28 mouse cellular contexts compared by ENCODE assay signal in the genomic region with DNA sequence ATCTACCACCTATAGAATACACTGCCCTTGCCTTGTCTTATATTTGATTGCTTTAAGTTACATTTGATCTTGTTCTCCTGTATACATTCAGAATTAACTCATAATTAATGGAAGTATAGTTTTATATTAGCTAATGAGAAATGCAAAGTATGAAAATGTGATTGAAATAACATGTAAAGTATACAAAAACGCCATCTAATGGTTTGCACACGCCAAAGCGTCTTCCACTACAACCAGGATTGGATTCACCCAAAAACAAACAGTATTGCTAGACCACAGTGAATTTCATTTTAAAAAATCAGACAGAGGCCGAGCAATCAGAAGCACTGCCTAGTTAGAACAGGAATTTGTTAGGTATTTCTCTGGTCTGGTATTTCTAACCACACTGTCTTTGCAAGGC. TPM values are rescaled to one million over a fixed set of nuclear protein-coding genes. Genes with fewer than 3 reads are reported as not detected.
DNase-seq lines count a peak whose midpoint lies in the region; ATAC-seq and TF ChIP-seq lines count a peak whose summit lies in the region.
"Had no signal": no experiment of that assay in that cellular context is flagged by ENCODE, and none has a peak within 500 bp of the region (broad histone marks: within the 10 kb centered on the region; RNA-seq: fewer than 3 reads in every experiment).

No protein-coding gene starts in this region.

- POLR2A ChIA-PET in Patski (lab: Charles Lee): no interaction called here

- H3K9me3 ChIP-seq in hindbrain, postnatal 0 days (ENCODE audit: low read length): no peaks in the 10 kb centered on the region
- no peaks in the 10 kb centered on the region for H3K9me3 ChIP-seq in hindbrain, embryonic 11.5 days (ENCODE audit: control insufficient read depth, low read length)
- H3K9me3 ChIP-seq in lung, postnatal 0 days (ENCODE audit: low read length): no peaks in the 10 kb centered on the region
- no peaks in the 10 kb centered on the region for H3K9me3 ChIP-seq in stomach, postnatal 0 days (ENCODE audit: control insufficient read depth, low read length)
- H3K9me3 ChIP-seq: embryonic facial prominence, embryonic 15.5 days; forebrain, embryonic 13.5 days; heart, embryonic 12.5 days; limb, embryonic 12.5 days; liver, embryonic 15.5 days; lung, embryonic 15.5 days; midbrain, embryonic 12.5 days; neural tube, embryonic 15.5 days; stomach, embryonic 15.5 days had no signal

- TF ChIP-seq EP300 in lung, postnatal 0 days (IDR thresholded peaks at IDR 0.05): no peak
- no peak for TF ChIP-seq EP300 in stomach, postnatal 0 days (optimal IDR thresholded peaks at IDR 0.05)

- H3K27me3 ChIP-seq in hindbrain, postnatal 0 days (ENCODE audit: insufficient read depth, low read length): no peaks in the 10 kb centered on the region
- H3K27me3 ChIP-seq in hindbrain, embryonic 11.5 days (ENCODE audit: control insufficient read depth, insufficient read depth, low read length): no peaks in the 10 kb centered on the region
- H3K27me3 ChIP-seq in lung, postnatal 0 days (replicated peaks; ENCODE audit: insufficient read depth, low read length): no peaks in the 10 kb centered on the region
- H3K27me3 ChIP-seq in Patski: peaks cover 5% of the 10 kb centered on the region
- H3K27me3 ChIP-seq in stomach, postnatal 0 days (ENCODE audit: control insufficient read depth, insufficient read depth, low read length): no peaks in the 10 kb centered on the region
- H3K27me3 ChIP-seq: embryonic facial prominence, embryonic 15.5 days; forebrain, embryonic 13.5 days; heart, embryonic 12.5 days; limb, embryonic 12.5 days; liver, embryonic 15.5 days; lung, embryonic 15.5 days; midbrain, embryonic 12.5 days; neural tube, embryonic 15.5 days; stomach, embryonic 15.5 days had no signal

- TF ChIP-seq CTCF in hindbrain, postnatal 0 days (IDR thresholded peaks at IDR 0.05; ENCODE audit: low read depth): peak; percentile 41
- TF ChIP-seq CTCF in lung, postnatal 0 days (IDR thresholded peaks at IDR 0.05): peak; percentile 35
- TF ChIP-seq CTCF in lung, adult 2 months (IDR thresholded peaks at IDR 0.05; ENCODE audit: insufficient read depth, low read length): no peak
- TF ChIP-seq CTCF in Patski (IDR thresholded peaks at IDR 0.05): peak; percentile 40
- TF ChIP-seq CTCF in stomach, postnatal 0 days (IDR thresholded peaks at IDR 0.05; ENCODE audit: low read depth): peak; percentile 45

- ATAC-seq in hindbrain, postnatal 0 days: no peak
- no peak for ATAC-seq in hindbrain, embryonic 11.5 days (ENCODE audit: low FRiP score)
- ATAC-seq in lung, postnatal 0 days: no peak
- ATAC-seq in Patski: no peak
- ATAC-seq in stomach, postnatal 0 days (ENCODE audit: low FRiP score, low TSS enrichment): no peak
- ATAC-seq: forebrain, embryonic 13.5 days had no signal

- peak; percentile 59 for DNase-seq in hindbrain, postnatal 0 days (ENCODE audit: low spot score)
- DNase-seq in hindbrain, embryonic 11.5 days (ENCODE audit: low spot score): no peak
- no peak for DNase-seq in lung, postnatal 0 days (ENCODE audit: low spot score)
- DNase-seq in lung, adult 2 months: no peak
- DNase-seq in Patski (ENCODE audit: low read depth, low spot score): no peak
- no peak for DNase-seq in stomach, postnatal 0 days (ENCODE audit: low spot score)
- DNase-seq in cerebellum, adult 11-12 months: no peak
- DNase-seq: adrenal gland, postnatal 14 days; B cell, adult 2 months; cerebellum, adult 2 months; cerebellum, postnatal 14 days; gastrocnemius, postnatal 14 days; heart, postnatal 10 days; kidney, adult 11 months; kidney, postnatal 36 days; layer of hippocampus, postnatal 36 days; lung, postnatal 36 days; right cerebral cortex, postnatal 25 days; thymus, postnatal 25 days had no signal

- TF ChIP-seq POLR2A in lung, adult 2 months (IDR thresholded peaks at IDR 0.05; ENCODE audit: borderline replicate concordance, extremely low read depth, low read depth, low read length): no peak

- CTCF ChIA-PET in Patski (lab: Charles Lee): no interaction called here

- H3K36me3 ChIP-seq in hindbrain, postnatal 0 days (ENCODE audit: insufficient read depth, low read length): no peaks in the 10 kb centered on the region
- H3K36me3 ChIP-seq in hindbrain, embryonic 11.5 days (ENCODE audit: control insufficient read depth, insufficient read depth, low read length): no peaks in the 10 kb centered on the region
- H3K36me3 ChIP-seq in lung, postnatal 0 days (ENCODE audit: insufficient read depth, low read length): no peaks in the 10 kb centered on the region
- no peaks in the 10 kb centered on the region for H3K36me3 ChIP-seq in stomach, postnatal 0 days (ENCODE audit: control insufficient read depth, insufficient read depth, low read length)
- H3K36me3 ChIP-seq: embryonic facial prominence, embryonic 15.5 days; heart, embryonic 12.5 days; limb, embryonic 12.5 days; liver, embryonic 15.5 days; lung, embryonic 15.5 days; midbrain, embryonic 12.5 days; neural tube, embryonic 15.5 days; stomach, embryonic 15.5 days had no signal

- no peak overlapping the region for H3K9ac ChIP-seq in hindbrain, postnatal 0 days (replicated peaks; ENCODE audit: low read length)
- H3K9ac ChIP-seq in hindbrain, embryonic 11.5 days (ENCODE audit: low read depth, low read length): no peak overlapping the region
- no peak overlapping the region for H3K9ac ChIP-seq in lung, postnatal 0 days (replicated peaks; ENCODE audit: low read depth)
- H3K9ac ChIP-seq in stomach, postnatal 0 days (ENCODE audit: low read length): no peak overlapping the region
- H3K9ac ChIP-seq: embryonic facial prominence, embryonic 15.5 days; forebrain, embryonic 13.5 days; heart, embryonic 12.5 days; limb, embryonic 12.5 days; liver, embryonic 15.5 days; lung, embryonic 15.5 days; midbrain, embryonic 12.5 days; neural tube, embryonic 15.5 days; stomach, embryonic 15.5 days had no signal

- in situ Hi-C loops in Patski (cut with MboI; ENCODE audit: low pct_unique_long_range_greater_than_20kb): no loop called here

- no peak overlapping the region for H3K27ac ChIP-seq in hindbrain, postnatal 0 days
- H3K27ac ChIP-seq in hindbrain, embryonic 11.5 days (ENCODE audit: low read depth, low read length): no peak overlapping the region
- no peak overlapping the region for H3K27ac ChIP-seq in lung, postnatal 0 days (ENCODE audit: low read length)
- H3K27ac ChIP-seq in stomach, postnatal 0 days (replicated peaks): no peak overlapping the region
- H3K27ac ChIP-seq: embryonic facial prominence, embryonic 15.5 days; forebrain, embryonic 13.5 days; limb, embryonic 12.5 days; liver, embryonic 15.5 days; lung, embryonic 15.5 days; midbrain, embryonic 12.5 days; neural tube, embryonic 15.5 days; stomach, embryonic 15.5 days had no signal

- 85% methylated on average over 4 of the region's 4 CpGs for WGBS in hindbrain, postnatal 0 days
- 88% methylated on average over 4 of the region's 4 CpGs for WGBS in hindbrain, embryonic 11.5 days
- 81% methylated on average over 4 of the region's 4 CpGs for WGBS in lung, postnatal 0 days
- WGBS in lung, adult 2 months: 82% methylated on average over 4 of the region's 4 CpGs
- 81% methylated on average over 4 of the region's 4 CpGs for WGBS in stomach, postnatal 0 days

- no peak overlapping the region for H3K4me2 ChIP-seq in hindbrain, postnatal 0 days (ENCODE audit: low read depth, low read length)
- no peak overlapping the region for H3K4me2 ChIP-seq in hindbrain, embryonic 11.5 days (replicated peaks; ENCODE audit: low read depth, low read length)
- H3K4me2 ChIP-seq in lung, postnatal 0 days (replicated peaks; ENCODE audit: low read depth, low read length): no peak overlapping the region
- H3K4me2 ChIP-seq in stomach, postnatal 0 days (replicated peaks; ENCODE audit: low read depth): no peak overlapping the region
- H3K4me2 ChIP-seq: embryonic facial prominence, embryonic 15.5 days; forebrain, embryonic 13.5 days; heart, embryonic 12.5 days; limb, embryonic 12.5 days; liver, embryonic 15.5 days; lung, embryonic 15.5 days; midbrain, embryonic 12.5 days; neural tube, embryonic 15.5 days; stomach, embryonic 15.5 days had no signal

- H3K4me1 ChIP-seq in hindbrain, postnatal 0 days (ENCODE audit: insufficient read depth, low read length): no peaks in the 10 kb centered on the region
- H3K4me1 ChIP-seq in hindbrain, embryonic 11.5 days (replicated peaks; ENCODE audit: control insufficient read depth, insufficient read depth, low read length): no peaks in the 10 kb centered on the region
- H3K4me1 ChIP-seq in lung, postnatal 0 days (ENCODE audit: insufficient read depth, low read depth, low read length): no peaks in the 10 kb centered on the region
- H3K4me1 ChIP-seq in lung, adult 2 months (ENCODE audit: control insufficient read depth, insufficient read depth, low read length): no peaks in the 10 kb centered on the region
- no peaks in the 10 kb centered on the region for H3K4me1 ChIP-seq in stomach, postnatal 0 days (replicated peaks; ENCODE audit: control insufficient read depth, insufficient read depth)
- H3K4me1 ChIP-seq: embryonic facial prominence, embryonic 15.5 days; forebrain, embryonic 13.5 days; heart, embryonic 12.5 days; limb, embryonic 12.5 days; liver, embryonic 15.5 days; lung, embryonic 15.5 days; midbrain, embryonic 12.5 days; neural tube, embryonic 15.5 days; stomach, embryonic 15.5 days had no signal

- no peak overlapping the region for H3K4me3 ChIP-seq in hindbrain, postnatal 0 days (ENCODE audit: low read length)
- no peak overlapping the region for H3K4me3 ChIP-seq in hindbrain, embryonic 11.5 days (ENCODE audit: low read depth, low read length)
- no peak overlapping the region for H3K4me3 ChIP-seq in lung, postnatal 0 days (ENCODE audit: low read depth, low read length)
- H3K4me3 ChIP-seq in lung, adult 2 months (replicated peaks; ENCODE audit: extremely low read depth, low read depth, low read length): no peak overlapping the region
- H3K4me3 ChIP-seq in stomach, postnatal 0 days (ENCODE audit: low read depth, low read length): no peak overlapping the region
- H3K4me3 ChIP-seq: embryonic facial prominence, embryonic 15.5 days; forebrain, embryonic 13.5 days; heart, embryonic 12.5 days; limb, embryonic 12.5 days; liver, embryonic 15.5 days; lung, embryonic 15.5 days; midbrain, embryonic 12.5 days; neural tube, embryonic 15.5 days; stomach, embryonic 15.5 days had no signal

RNA-seq across cellular contexts. Expression of gene Foxo1, which starts 31.6 kb away (rescaled TPM):
- 4.8 and 5.2 TPM in 2 replicates for total RNA-seq in hindbrain, postnatal 0 days (2014; rRNA removed)
- 3.1 and 3.2 TPM in 2 replicates for polyA plus RNA-seq in hindbrain, postnatal 0 days (2015; fragmentation: Nextera tagmentation; extraction: Ambion mirVana)
- polyA plus RNA-seq in hindbrain, embryonic 11.5 days (2014; fragmentation: Nextera tagmentation; extraction: Ambion mirVana): 3.8 and 4.0 TPM in 2 replicates
- polyA plus RNA-seq in lung, postnatal 0 days (2015; fragmentation: Nextera tagmentation; extraction: Ambion mirVana): 6.8 and 7.6 TPM in 2 replicates
- polyA plus RNA-seq in lung, adult 2 months (2012; rRNA removed): 16.9 and 22.5 TPM in 2 replicates
- polyA plus RNA-seq in Patski (2021): 15.5 TPM
- polyA plus RNA-seq in stomach, postnatal 0 days (2015; fragmentation: Nextera tagmentation; extraction: Ambion mirVana): 3.4 and 4.0 TPM in 2 replicates
